Mouse (Mus musculus) stomach, embryonic 15.5 days (tissue): ENCODE results near the gene C1qtnf12. TPM values are rescaled to one million over a fixed set of nuclear protein-coding genes. Genes with fewer than 3 reads are reported as not detected.

ENCODE experiments used
- ATAC-seq: fragments of 200-750 bp; cut with Nextera tagmentation; 2 replicates; pipeline ENCODE4 v1.8.0; 2017; ENCODE audit warnings: low read depth, moderate number of reproducible peaks, moderate TSS enrichment; ENCODE audit not compliant: insufficient read depth, low FRiP score
- H3K27ac ChIP-seq: fragments of 300-500 bp; sonication (generic); 2 replicates; pipeline ENCODE4 v1.5.1; 2015; ENCODE audit warnings: mild to moderate bottlenecking, inconsistent platforms
- H3K27me3 ChIP-seq: fragments of 300-500 bp; sonication (generic); replicated peaks from 2 replicates; pipeline ENCODE4 v1.6.1; 2015; ENCODE audit warnings: inconsistent platforms
- H3K36me3 ChIP-seq: fragments of 300-500 bp; sonication (generic); 2 replicates; pipeline ENCODE4 v1.6.1; 2015; ENCODE audit warnings: inconsistent platforms
- H3K4me1 ChIP-seq: fragments of 300-500 bp; sonication (generic); 2 replicates; pipeline ENCODE4 v1.6.1; 2015; ENCODE audit warnings: inconsistent platforms
- H3K4me2 ChIP-seq: fragments of 300-500 bp; sonication (generic); 2 replicates; pipeline ENCODE4 v1.6.1; 2015; ENCODE audit warnings: mild to moderate bottlenecking, inconsistent platforms
- H3K4me3 ChIP-seq: fragments of 300-500 bp; sonication (generic); replicated peaks from 2 replicates; pipeline ENCODE4 v1.5.1; 2015; ENCODE audit warnings: inconsistent platforms
- H3K9ac ChIP-seq: fragments of 300-500 bp; sonication (generic); 2 replicates; pipeline ENCODE4 v1.6.1; 2015; ENCODE audit warnings: inconsistent platforms
- H3K9me3 ChIP-seq: fragments of 300-500 bp; sonication (generic); 2 replicates; pipeline ENCODE4 v1.6.1; 2016; ENCODE audit warnings: inconsistent platforms
- WGBS: fragments of 180-500 bp; shearing (Covaris S2); methylation state at CpG from one replicate; pipeline ENCODE4 v1.1.7; 2015; 5-methylcytosine and 5-hydroxymethylcytosine counted together
- polyA plus RNA-seq: library from polyadenylated mRNA; unstranded; fragments of >200 nt; fragmentation: Nextera tagmentation; extraction: Ambion mirVana; gene quantifications from 2 replicates; pipeline ENCODE4 v1.2.1, GENCODE M21; 2015

The C1qtnf12 gene
- polyA plus RNA-seq = 46.2 and 49.1 TPM in 2 replicates

- peak; percentile 84 for ATAC-seq
- H3K27me3 ChIP-seq = no peaks in the 10 kb centered on the region
- H3K9me3 ChIP-seq = no peaks in the 10 kb centered on the region
- H3K4me3 ChIP-seq = peak within 1 kb of the TSS; percentile 59
- peak within 1 kb of the TSS; percentile 94 for H3K4me2 ChIP-seq
- H3K4me1 ChIP-seq = peaks cover 16% of the 10 kb centered on the region; the same call in 1 of the 2 replicates
- 1% methylated on average over 41 of the region's 42 CpGs for WGBS
- H3K36me3 ChIP-seq = peaks cover 31% of the 10 kb centered on the region
- peak within 1 kb of the TSS; percentile 53 for H3K9ac ChIP-seq
- H3K27ac ChIP-seq = peak within 1 kb of the TSS; percentile 78
Measured at GRCm38 (mm10) chr4:155962167-155962971, at the start of gene C1qtnf12. TSS of gene C1qtnf12 (plus strand) at chr4:155962318.

GRCm38 (mm10) chr4:155932031-155932430 is 30.1 kb upstream of the C1qtnf12 start:
- ATAC-seq = no peak
- Histone ChIP-seq H3K27ac (no peak overlapping the region), H3K27me3 (no peaks in the 10 kb centered on the region), H3K9me3 (no peaks in the 10 kb centered on the region), H3K36me3 (no peaks in the 10 kb centered on the region), H3K4me2 (no peak overlapping the region), H3K4me1 (no peaks in the 10 kb centered on the region), H3K4me3 (no peak overlapping the region), H3K9ac (no peak overlapping the region)
- WGBS = 58% methylated on average over 1 of the region's 1 CpGs

GRCm38 (mm10) chr4:155943049-155943452 is 19.1 kb upstream of the C1qtnf12 start:
- H3K27me3 ChIP-seq = no peaks in the 10 kb centered on the region
- peak; percentile 8; the same call in 1 of the 2 replicates for ATAC-seq
- WGBS = 1% methylated on average over 17 of the region's 17 CpGs

GRCm38 (mm10) chr4:155943534-155944249 is 18.4 kb upstream of the C1qtnf12 start, which contains the start of gene Ube2j2:
TSS of gene Ube2j2 (plus strand) at chr4:155943831.
- H3K36me3 ChIP-seq = peaks cover 10% of the 10 kb centered on the region; the same call in 1 of the 2 replicates
- WGBS = under 1% methylated on average over 85 of the region's 85 CpGs
- peaks cover 15% of the 10 kb centered on the region for H3K4me1 ChIP-seq
- H3K4me3 ChIP-seq = peak within 1 kb of the TSS; percentile 95
- peak within 1 kb of the TSS; percentile 82 for H3K9ac ChIP-seq
- peak; percentile 98 for ATAC-seq
- no peaks in the 10 kb centered on the region for H3K9me3 ChIP-seq
- peak within 1 kb of the TSS; percentile 87 for H3K27ac ChIP-seq
- no peaks in the 10 kb centered on the region for H3K27me3 ChIP-seq
- H3K4me2 ChIP-seq = peak within 1 kb of the TSS; percentile 88

More at GRCm38 (mm10) chr4:155943049-155943452, 19.1 kb upstream of the C1qtnf12 start:
- peak overlapping the region; percentile 70 for H3K9ac ChIP-seq
- H3K9me3 ChIP-seq = no peaks in the 10 kb centered on the region
- H3K27ac ChIP-seq = peak overlapping the region; percentile 87
- peaks cover 6% of the 10 kb centered on the region; the same call in 1 of the 2 replicates for H3K36me3 ChIP-seq
- peak overlapping the region; percentile 88 for H3K4me2 ChIP-seq
- H3K4me1 ChIP-seq = peaks cover 15% of the 10 kb centered on the region
- peak overlapping the region; percentile 95 for H3K4me3 ChIP-seq

- Histone ChIP-seq H3K9me3 (no peaks in the 10 kb centered on the region), H3K27me3 (no peaks in the 10 kb centered on the region), H3K4me3 (peak overlapping the region; percentile 95), H3K36me3 (peaks cover 14% of the 10 kb centered on the region; the same call in 1 of the 2 replicates), H3K4me1 (peaks cover 15% of the 10 kb centered on the region), H3K9ac (peak overlapping the region; percentile 82), H3K27ac (peak overlapping the region; percentile 49; the same call in 1 of the 2 replicates), H3K4me2 (peak overlapping the region; percentile 71)
- ATAC-seq = no peak
- 0% methylated on average over 17 of the region's 17 CpGs for WGBS
Measured at GRCm38 (mm10) chr4:155944271-155944670, 17.8 kb upstream of the C1qtnf12 start.

GRCm38 (mm10) chr4:155947094-155947493 is 15.0 kb upstream of the C1qtnf12 start:
- no peaks in the 10 kb centered on the region for H3K27me3 ChIP-seq
- peaks cover 15% of the 10 kb centered on the region for H3K4me1 ChIP-seq
- ATAC-seq = no peak
- peaks cover 32% of the 10 kb centered on the region for H3K36me3 ChIP-seq
- no peak overlapping the region for H3K4me3 ChIP-seq
- H3K4me2 ChIP-seq = no peak overlapping the region
- H3K9me3 ChIP-seq = no peaks in the 10 kb centered on the region
- H3K9ac ChIP-seq = no peak overlapping the region
- no peak overlapping the region for H3K27ac ChIP-seq

- peaks cover 52% of the 10 kb centered on the region for H3K36me3 ChIP-seq
- ATAC-seq = no peak
Measured at GRCm38 (mm10) chr4:155955491-155955890, 6.6 kb upstream of the C1qtnf12 start.

GRCm38 (mm10) chr4:155959275-155959674 is 2.8 kb upstream of the C1qtnf12 start:
- Histone ChIP-seq H3K27ac (no peak overlapping the region), H3K9me3 (no peaks in the 10 kb centered on the region), H3K27me3 (no peaks in the 10 kb centered on the region), H3K4me2 (no peak overlapping the region), H3K9ac (no peak overlapping the region), H3K4me1 (peaks cover 16% of the 10 kb centered on the region; the same call in 1 of the 2 replicates), H3K4me3 (no peak overlapping the region), H3K36me3 (peaks cover 26% of the 10 kb centered on the region)
- no peak for ATAC-seq
- WGBS = 8% methylated on average over 5 of the region's 5 CpGs

More at GRCm38 (mm10) chr4:155955491-155955890, 6.6 kb upstream of the C1qtnf12 start:
- no peaks in the 10 kb centered on the region for H3K4me1 ChIP-seq
- no peaks in the 10 kb centered on the region for H3K27me3 ChIP-seq
- H3K27ac ChIP-seq = no peak overlapping the region
- WGBS = 94% methylated on average over 6 of the region's 6 CpGs
- H3K9me3 ChIP-seq = no peaks in the 10 kb centered on the region
- H3K4me2 ChIP-seq = no peak overlapping the region
- H3K9ac ChIP-seq = no peak overlapping the region
- H3K4me3 ChIP-seq = no peak overlapping the region

GRCm38 (mm10) chr4:155963106-155963505 is 988 bp downstream of the C1qtnf12 start:
- Histone ChIP-seq H3K9me3 (no peaks in the 10 kb centered on the region), H3K36me3 (peaks cover 24% of the 10 kb centered on the region), H3K27ac (no peak overlapping the region), H3K9ac (no peak overlapping the region), H3K4me1 (peaks cover 16% of the 10 kb centered on the region; the same call in 1 of the 2 replicates), H3K27me3 (no peaks in the 10 kb centered on the region), H3K4me3 (peak overlapping the region; percentile 59), H3K4me2 (peak overlapping the region; percentile 94)
- WGBS = 58% methylated on average over 7 of the region's 7 CpGs
- no peak for ATAC-seq

GRCm38 (mm10) chr4:155964396-155964795 is 2.3 kb downstream of the C1qtnf12 start:
- no peak overlapping the region for H3K9ac ChIP-seq
- H3K9me3 ChIP-seq = no peaks in the 10 kb centered on the region
- H3K27me3 ChIP-seq = no peaks in the 10 kb centered on the region
- H3K4me2 ChIP-seq = no peak overlapping the region
- ATAC-seq = no peak
- 87% methylated on average over 11 of the region's 11 CpGs for WGBS
- H3K27ac ChIP-seq = no peak overlapping the region
- no peak overlapping the region for H3K4me3 ChIP-seq
- H3K4me1 ChIP-seq = peaks cover 16% of the 10 kb centered on the region; the same call in 1 of the 2 replicates
- peaks cover 18% of the 10 kb centered on the region for H3K36me3 ChIP-seq

- H3K9ac ChIP-seq = no peak overlapping the region
- no peak overlapping the region for H3K27ac ChIP-seq
- H3K27me3 ChIP-seq = no peaks in the 10 kb centered on the region
Measured at GRCm38 (mm10) chr4:155969043-155969653, 7.0 kb downstream of the C1qtnf12 start.

More at GRCm38 (mm10) chr4:155969043-155969653, 7.0 kb downstream of the C1qtnf12 start:
- no peak overlapping the region for H3K4me2 ChIP-seq
- peaks cover 18% of the 10 kb centered on the region for H3K36me3 ChIP-seq
- H3K4me3 ChIP-seq = no peak overlapping the region
- H3K4me1 ChIP-seq = no peaks in the 10 kb centered on the region
- no peaks in the 10 kb centered on the region for H3K9me3 ChIP-seq
- ATAC-seq = peak; percentile 71
- WGBS = 60% methylated on average over 13 of the region's 13 CpGs
